Mouse (Mus musculus): ENCODE measurements around the gene Ppp2r1b. TPM values are rescaled to one million over a fixed set of nuclear protein-coding genes. Genes with fewer than 3 reads are reported as not detected.
A peak's percentile ranks its signal among the peaks of the same experiment; 100 is the strongest.

The Ppp2r1b gene
- 74.3 and 77.3 TPM in 2 replicates for polyA plus RNA-seq (2015; fragmentation: Nextera tagmentation; extraction: Ambion mirVana)

- Histone ChIP-seq H3K27ac (peak within 1 kb of the TSS; percentile 48; the same call in 1 of the 2 replicates), H3K9me3 (no peaks in the 10 kb centered on the region), H3K27me3 (no peaks in the 10 kb centered on the region), H3K4me2 (replicated peaks) (no peak within 1 kb of the TSS), H3K4me3 (no peak within 1 kb of the TSS), H3K36me3 (peaks cover 19% of the 10 kb centered on the region), H3K4me1 (peaks cover 20% of the 10 kb centered on the region), H3K9ac (no peak within 1 kb of the TSS)
- no peak for ATAC-seq (ENCODE audit: low FRiP score, low read depth)
- WGBS = 81% methylated on average over 3 of the region's 3 CpGs
Observed at GRCm38 (mm10) chr9:50845081-50845480, at the start of gene Ppp2r1b. TSS of gene Ppp2r1b (plus strand) at chr9:50845301.

- Histone ChIP-seq H3K36me3 (peaks cover 82% of the 10 kb centered on the region), H3K4me2 (replicated peaks) (no peak overlapping the region), H3K9me3 (no peaks in the 10 kb centered on the region), H3K27me3 (no peaks in the 10 kb centered on the region), H3K4me3 (no peak overlapping the region), H3K9ac (no peak overlapping the region), H3K27ac (no peak overlapping the region), H3K4me1 (no peaks in the 10 kb centered on the region)
- ATAC-seq (ENCODE audit: low FRiP score, low read depth) = no peak
- 84% methylated on average over 8 of the region's 8 CpGs for WGBS
Observed at GRCm38 (mm10) chr9:50796776-50797175, 48.3 kb upstream of the Ppp2r1b start.

GRCm38 (mm10) chr9:50797641-50798040 lies 47.5 kb upstream of the Ppp2r1b start:
- H3K36me3 ChIP-seq = peaks cover 82% of the 10 kb centered on the region
- no peak overlapping the region for H3K4me2 ChIP-seq (replicated peaks)
- no peak for ATAC-seq (ENCODE audit: low FRiP score, low read depth)
- H3K4me1 ChIP-seq = no peaks in the 10 kb centered on the region
- WGBS = 96% methylated on average over 7 of the region's 7 CpGs
- H3K9me3 ChIP-seq = no peaks in the 10 kb centered on the region
- H3K27me3 ChIP-seq = no peaks in the 10 kb centered on the region
- no peak overlapping the region for H3K9ac ChIP-seq
- no peak overlapping the region for H3K4me3 ChIP-seq
- H3K27ac ChIP-seq = no peak overlapping the region

- H3K27me3 ChIP-seq = no peaks in the 10 kb centered on the region
- no peaks in the 10 kb centered on the region for H3K9me3 ChIP-seq
- ATAC-seq (ENCODE audit: low FRiP score, low read depth) = no peak
- H3K27ac ChIP-seq = no peak overlapping the region
- no peak overlapping the region for H3K9ac ChIP-seq
- 92% methylated on average over 5 of the region's 5 CpGs for WGBS
- no peak overlapping the region for H3K4me3 ChIP-seq
- H3K36me3 ChIP-seq = peaks cover 87% of the 10 kb centered on the region
- no peak overlapping the region for H3K4me2 ChIP-seq (replicated peaks)
- no peaks in the 10 kb centered on the region for H3K4me1 ChIP-seq
Observed at GRCm38 (mm10) chr9:50798368-50798767, 46.7 kb upstream of the Ppp2r1b start.

- no peak overlapping the region for H3K4me2 ChIP-seq (replicated peaks)
- H3K27me3 ChIP-seq = no peaks in the 10 kb centered on the region
- no peak overlapping the region for H3K27ac ChIP-seq
- H3K36me3 ChIP-seq = peaks cover 88% of the 10 kb centered on the region
- no peaks in the 10 kb centered on the region for H3K4me1 ChIP-seq
- ATAC-seq (ENCODE audit: low FRiP score, low read depth) = no peak
- H3K9me3 ChIP-seq = no peaks in the 10 kb centered on the region
- 71% methylated on average over 2 of the region's 2 CpGs for WGBS
- no peak overlapping the region for H3K4me3 ChIP-seq
- no peak overlapping the region for H3K9ac ChIP-seq
Observed at GRCm38 (mm10) chr9:50800985-50801384, 44.1 kb upstream of the Ppp2r1b start.

- Histone ChIP-seq H3K27ac (no peak overlapping the region), H3K27me3 (no peaks in the 10 kb centered on the region), H3K36me3 (peaks cover 91% of the 10 kb centered on the region), H3K4me3 (no peak overlapping the region), H3K9me3 (no peaks in the 10 kb centered on the region), H3K4me2 (replicated peaks) (no peak overlapping the region), H3K9ac (no peak overlapping the region), H3K4me1 (no peaks in the 10 kb centered on the region)
- no peak for ATAC-seq (ENCODE audit: low FRiP score, low read depth)
- WGBS = 91% methylated on average over 7 of the region's 7 CpGs
Observed at GRCm38 (mm10) chr9:50803055-50803671, 41.9 kb upstream of the Ppp2r1b start.

- Histone ChIP-seq H3K9ac (no peak overlapping the region), H3K4me3 (no peak overlapping the region), H3K4me2 (replicated peaks) (no peak overlapping the region), H3K27ac (no peak overlapping the region), H3K9me3 (no peaks in the 10 kb centered on the region), H3K36me3 (peaks cover 86% of the 10 kb centered on the region), H3K27me3 (no peaks in the 10 kb centered on the region), H3K4me1 (no peaks in the 10 kb centered on the region)
- 84% methylated on average over 6 of the region's 6 CpGs for WGBS
- no peak for ATAC-seq (ENCODE audit: low FRiP score, low read depth)
Observed at GRCm38 (mm10) chr9:50808471-50808870, 36.6 kb upstream of the Ppp2r1b start.

GRCm38 (mm10) chr9:50809146-50809545 lies 36.0 kb upstream of the Ppp2r1b start:
- Histone ChIP-seq H3K9me3 (no peaks in the 10 kb centered on the region), H3K4me1 (no peaks in the 10 kb centered on the region), H3K4me3 (no peak overlapping the region), H3K4me2 (replicated peaks) (no peak overlapping the region), H3K27ac (no peak overlapping the region), H3K27me3 (no peaks in the 10 kb centered on the region), H3K9ac (no peak overlapping the region), H3K36me3 (peaks cover 88% of the 10 kb centered on the region)
- ATAC-seq (ENCODE audit: low FRiP score, low read depth) = no peak
- 85% methylated on average over 13 of the region's 13 CpGs for WGBS

GRCm38 (mm10) chr9:50811187-50811586 lies 33.9 kb upstream of the Ppp2r1b start:
- H3K4me2 ChIP-seq (replicated peaks) = no peak overlapping the region
- no peaks in the 10 kb centered on the region for H3K9me3 ChIP-seq
- no peaks in the 10 kb centered on the region for H3K27me3 ChIP-seq
- 96% methylated on average over 7 of the region's 7 CpGs for WGBS
- H3K4me3 ChIP-seq = no peak overlapping the region
- H3K9ac ChIP-seq = no peak overlapping the region
- ATAC-seq (ENCODE audit: low FRiP score, low read depth) = no peak
- H3K27ac ChIP-seq = no peak overlapping the region
- H3K36me3 ChIP-seq = peaks cover 83% of the 10 kb centered on the region
- H3K4me1 ChIP-seq = no peaks in the 10 kb centered on the region

GRCm38 (mm10) chr9:50811746-50812145 lies 33.4 kb upstream of the Ppp2r1b start:
- Histone ChIP-seq H3K9me3 (no peaks in the 10 kb centered on the region), H3K9ac (no peak overlapping the region), H3K4me2 (replicated peaks) (no peak overlapping the region), H3K27ac (no peak overlapping the region), H3K4me3 (no peak overlapping the region), H3K4me1 (no peaks in the 10 kb centered on the region), H3K36me3 (peaks cover 82% of the 10 kb centered on the region), H3K27me3 (no peaks in the 10 kb centered on the region)
- WGBS = 79% methylated on average over 2 of the region's 2 CpGs
- ATAC-seq (ENCODE audit: low FRiP score, low read depth) = no peak

- 94% methylated on average over 5 of the region's 5 CpGs for WGBS
- ATAC-seq (ENCODE audit: low FRiP score, low read depth) = no peak
- Histone ChIP-seq H3K9me3 (no peaks in the 10 kb centered on the region), H3K4me3 (no peak overlapping the region), H3K4me1 (no peaks in the 10 kb centered on the region), H3K9ac (no peak overlapping the region), H3K36me3 (peaks cover 81% of the 10 kb centered on the region), H3K27me3 (no peaks in the 10 kb centered on the region), H3K27ac (no peak overlapping the region), H3K4me2 (replicated peaks) (no peak overlapping the region)
Observed at GRCm38 (mm10) chr9:50813796-50814195, 31.3 kb upstream of the Ppp2r1b start.

- Histone ChIP-seq H3K36me3 (peaks cover 71% of the 10 kb centered on the region), H3K4me3 (no peak overlapping the region), H3K27me3 (no peaks in the 10 kb centered on the region), H3K9me3 (no peaks in the 10 kb centered on the region), H3K4me2 (replicated peaks) (no peak overlapping the region), H3K4me1 (no peaks in the 10 kb centered on the region), H3K9ac (no peak overlapping the region), H3K27ac (no peak overlapping the region)
- 97% methylated on average over 4 of the region's 4 CpGs for WGBS
- no peak for ATAC-seq (ENCODE audit: low FRiP score, low read depth)
Observed at GRCm38 (mm10) chr9:50815666-50816065, 29.4 kb upstream of the Ppp2r1b start.

- H3K4me1 ChIP-seq = no peaks in the 10 kb centered on the region
- H3K27ac ChIP-seq = no peak overlapping the region
- no peak overlapping the region for H3K4me3 ChIP-seq
- H3K27me3 ChIP-seq = no peaks in the 10 kb centered on the region
- H3K36me3 ChIP-seq = peaks cover 73% of the 10 kb centered on the region
- 90% methylated on average over 1 of the region's 1 CpGs for WGBS
- H3K9ac ChIP-seq = no peak overlapping the region
- ATAC-seq (ENCODE audit: low FRiP score, low read depth) = no peak
- H3K4me2 ChIP-seq (replicated peaks) = no peak overlapping the region
- no peaks in the 10 kb centered on the region for H3K9me3 ChIP-seq
Observed at GRCm38 (mm10) chr9:50816512-50816911, 28.6 kb upstream of the Ppp2r1b start.

All from limb, embryonic 13.5 days (tissue).